Mouse (Mus musculus) embryo, embryonic 11.5 days (tissue): ENCODE data around the gene Grin2c.

Experiments used
- DNase-seq: peaks from one replicate; pipeline ENCODE4 v3.0.0-alpha.2; 2012; ENCODE audit warnings: low read depth, low spot score

The Grin2c gene

DNA sequence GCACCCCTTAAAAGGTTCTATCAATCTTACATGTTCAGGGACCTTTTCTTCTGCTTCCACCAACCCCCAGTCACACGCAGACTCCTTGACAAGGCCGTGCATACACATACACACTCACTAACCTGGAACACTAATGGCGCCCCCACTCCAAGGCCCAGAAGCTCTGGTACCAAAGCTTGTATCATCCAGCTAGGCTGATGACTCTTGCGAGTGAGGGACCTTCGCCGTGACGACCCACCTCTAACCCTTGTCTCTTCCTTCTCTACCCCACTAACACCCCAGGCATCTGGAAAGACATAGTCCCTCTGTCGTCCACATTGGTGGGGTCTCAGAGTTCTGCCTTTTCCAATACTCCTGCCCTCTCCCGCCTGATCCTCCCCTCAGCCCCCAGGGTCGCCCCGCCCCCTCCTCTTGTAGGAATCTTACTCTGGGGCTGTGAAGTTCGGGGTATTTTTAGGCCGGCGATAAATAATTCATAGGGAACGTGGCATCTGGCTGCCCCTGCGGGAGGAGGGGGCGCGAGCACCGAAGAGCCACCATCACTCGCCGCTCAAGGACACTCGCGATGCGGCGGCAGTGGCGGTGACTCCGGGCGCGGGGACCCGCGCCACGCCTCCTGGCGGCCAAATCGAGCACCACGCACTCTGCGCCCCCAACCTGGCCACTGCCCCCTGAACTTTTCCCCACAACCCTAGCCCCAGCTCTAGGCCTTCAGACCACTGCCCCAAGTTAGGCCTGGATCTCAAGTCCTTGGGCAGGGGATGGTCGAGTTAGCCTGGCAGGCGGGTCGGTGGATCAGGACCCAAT, 2.0 kb downstream of the Grin2c start:
- no peak for DNase-seq

DNA sequence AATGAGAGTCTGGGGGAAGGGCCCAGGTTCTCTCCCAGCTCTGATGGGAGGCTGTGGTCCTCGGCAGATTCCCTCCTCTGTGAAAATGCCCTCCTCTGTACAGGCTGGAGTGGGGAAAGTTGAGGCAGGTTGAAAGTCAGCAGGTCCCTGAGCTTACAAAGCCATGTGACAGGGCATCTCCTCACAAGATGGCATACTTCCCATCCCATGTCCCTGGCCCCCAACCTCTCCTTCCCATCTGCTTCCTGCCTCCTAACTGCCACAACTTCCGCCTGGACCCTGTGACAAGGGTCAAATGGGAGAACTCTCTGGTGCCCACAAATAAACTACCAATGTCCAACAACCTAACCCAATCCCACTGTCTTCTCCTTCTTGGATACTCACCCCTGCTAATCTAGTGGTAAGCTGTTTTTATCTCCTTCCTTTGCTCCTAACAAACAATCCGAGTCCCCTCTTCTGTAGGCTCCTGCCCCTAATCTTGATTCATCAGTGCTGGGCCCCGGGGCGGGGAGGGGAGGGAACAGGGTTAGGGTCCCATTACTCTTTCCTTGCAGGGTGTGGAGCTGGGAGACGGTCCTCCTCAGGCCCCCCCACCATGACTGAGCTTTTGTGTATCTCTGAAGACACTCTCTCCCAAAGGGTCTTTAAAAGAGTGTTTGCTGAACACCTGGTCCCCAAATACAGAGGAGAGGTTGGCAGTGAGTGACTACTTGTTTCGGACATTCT, 2.7 kb downstream of the Grin2c start:
- no peak for DNase-seq

DNA sequence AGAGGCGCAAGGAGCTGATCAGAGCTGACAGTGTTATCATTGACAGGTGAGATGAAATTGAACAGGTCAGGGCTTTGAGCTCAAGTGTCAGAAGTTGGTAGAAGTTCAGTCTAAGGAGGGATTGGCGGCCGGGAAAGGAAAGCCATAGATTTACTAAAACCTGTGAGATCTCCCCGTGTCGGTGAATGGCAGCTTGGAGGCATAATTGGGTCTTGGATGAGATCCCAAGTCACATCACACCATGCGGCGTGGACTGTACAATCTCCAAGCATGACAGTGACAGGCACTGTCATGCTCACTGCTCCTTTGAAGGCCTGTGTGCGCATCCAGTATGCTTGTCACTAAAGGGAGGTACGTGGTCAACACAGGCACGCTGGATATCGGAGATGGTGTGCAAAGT, 4.1 kb downstream of the Grin2c start:
- DNase-seq, result no peak

DNA sequence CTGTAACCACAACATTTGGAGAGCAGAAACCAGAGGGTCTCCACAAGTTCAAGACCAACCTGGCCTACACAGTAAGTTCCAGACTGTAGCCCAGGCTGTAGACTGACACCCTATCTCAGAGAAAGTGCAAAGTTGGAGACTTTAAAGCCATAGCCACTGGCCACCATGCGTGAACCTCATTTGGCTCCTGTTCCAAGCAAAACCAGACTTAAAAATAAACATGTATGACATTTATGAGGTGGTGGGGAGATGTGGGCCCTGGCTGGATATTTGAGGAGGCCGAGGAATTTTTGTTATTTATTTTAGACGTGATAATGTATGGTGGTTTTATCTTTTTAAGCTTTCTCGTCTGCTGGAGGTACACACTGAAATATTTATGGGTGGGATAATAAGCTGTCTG, 7.9 kb downstream of the Grin2c start:
- DNase-seq, result no peak

DNA sequence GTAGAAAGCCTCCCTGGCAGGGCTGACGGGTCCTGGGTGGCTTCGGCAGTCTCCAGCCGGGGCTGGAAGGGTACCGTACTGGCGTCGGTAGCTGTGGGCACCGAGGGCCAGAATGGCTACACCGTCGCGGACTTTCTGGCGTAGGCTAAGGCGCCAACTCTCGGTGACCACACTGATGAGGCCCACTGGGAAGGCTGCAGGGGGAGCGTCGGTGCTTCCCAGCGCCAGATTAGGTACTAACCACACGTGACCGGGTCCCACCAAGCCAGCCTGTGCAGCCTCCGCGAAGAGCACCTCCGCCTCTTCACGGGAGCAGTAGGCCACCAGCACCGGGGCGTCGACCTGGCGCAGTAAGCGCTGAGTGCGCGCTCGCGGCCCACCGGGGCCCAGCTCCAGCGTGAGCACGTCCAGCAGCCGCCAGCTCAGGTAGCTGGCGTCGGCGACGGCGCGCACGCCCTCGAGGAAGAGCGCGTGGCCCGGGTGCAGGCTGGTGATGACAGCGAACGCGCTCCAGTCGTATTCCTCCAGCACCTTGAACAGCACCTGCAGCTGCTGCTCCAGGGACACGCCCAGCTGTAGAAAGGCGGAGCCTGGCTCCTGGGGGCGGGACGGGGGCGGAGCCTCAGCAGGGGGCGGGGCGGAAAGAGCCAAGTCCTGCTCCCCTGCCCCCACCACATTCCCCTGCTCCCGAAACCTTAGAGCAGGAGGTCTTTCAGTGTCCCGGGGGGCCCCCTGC, 9.1 kb downstream of the Grin2c start:
- DNase-seq, result no peak

DNA sequence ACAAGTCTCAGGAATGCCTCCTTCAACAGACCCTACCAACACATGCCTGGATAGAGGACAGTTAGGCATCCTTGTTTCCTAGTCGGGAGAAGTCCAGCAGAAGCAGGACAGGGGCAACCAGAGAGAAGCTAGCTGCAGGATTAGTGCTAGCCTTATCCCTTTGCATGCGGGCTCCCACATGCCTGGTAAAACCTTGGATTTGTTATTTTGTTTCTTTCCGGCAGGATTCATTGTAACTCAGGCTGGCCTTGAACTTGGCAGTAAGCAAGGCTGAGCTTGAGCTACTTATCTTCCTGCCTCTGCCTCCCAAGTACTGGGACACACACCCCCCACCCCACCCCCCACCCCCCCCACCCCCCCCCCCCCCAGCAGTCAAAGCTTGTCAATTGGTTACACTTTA, 15.8 kb downstream of the Grin2c start:
- no peak for DNase-seq

DNA sequence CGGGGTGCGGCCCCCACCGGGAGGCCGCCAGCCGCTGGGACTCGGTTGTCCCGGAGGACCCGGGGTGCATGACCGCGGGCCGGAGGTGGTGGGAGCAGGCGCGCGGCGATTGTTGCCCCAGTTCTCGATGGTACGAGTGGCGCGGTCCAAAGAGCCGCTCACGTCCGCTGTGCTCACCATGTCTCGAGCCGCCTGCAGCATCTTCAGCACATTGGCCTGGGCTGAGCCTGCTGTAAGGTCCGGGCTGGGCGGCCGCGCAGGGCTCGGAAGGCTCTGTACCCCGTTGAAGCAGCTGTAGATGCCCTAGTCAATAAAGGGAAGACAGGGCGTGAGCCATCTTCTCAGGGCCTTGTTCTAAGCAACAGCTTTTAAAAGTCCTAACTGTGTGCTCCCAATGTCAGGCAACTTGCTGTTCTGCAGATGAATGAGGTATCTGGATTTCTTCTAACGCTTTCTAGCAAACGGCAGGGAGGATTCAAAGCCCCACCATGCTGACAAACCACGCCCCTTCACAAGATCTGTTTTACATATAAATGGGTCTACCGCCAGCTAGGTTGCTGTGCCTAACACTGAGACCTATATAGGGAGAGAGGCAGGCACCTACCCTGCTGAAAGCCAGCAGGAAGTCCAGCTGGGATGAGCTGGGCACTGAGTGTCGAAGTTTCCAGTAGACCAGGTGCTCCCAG, 16.5 kb downstream of the Grin2c start:
- no peak for DNase-seq

DNA sequence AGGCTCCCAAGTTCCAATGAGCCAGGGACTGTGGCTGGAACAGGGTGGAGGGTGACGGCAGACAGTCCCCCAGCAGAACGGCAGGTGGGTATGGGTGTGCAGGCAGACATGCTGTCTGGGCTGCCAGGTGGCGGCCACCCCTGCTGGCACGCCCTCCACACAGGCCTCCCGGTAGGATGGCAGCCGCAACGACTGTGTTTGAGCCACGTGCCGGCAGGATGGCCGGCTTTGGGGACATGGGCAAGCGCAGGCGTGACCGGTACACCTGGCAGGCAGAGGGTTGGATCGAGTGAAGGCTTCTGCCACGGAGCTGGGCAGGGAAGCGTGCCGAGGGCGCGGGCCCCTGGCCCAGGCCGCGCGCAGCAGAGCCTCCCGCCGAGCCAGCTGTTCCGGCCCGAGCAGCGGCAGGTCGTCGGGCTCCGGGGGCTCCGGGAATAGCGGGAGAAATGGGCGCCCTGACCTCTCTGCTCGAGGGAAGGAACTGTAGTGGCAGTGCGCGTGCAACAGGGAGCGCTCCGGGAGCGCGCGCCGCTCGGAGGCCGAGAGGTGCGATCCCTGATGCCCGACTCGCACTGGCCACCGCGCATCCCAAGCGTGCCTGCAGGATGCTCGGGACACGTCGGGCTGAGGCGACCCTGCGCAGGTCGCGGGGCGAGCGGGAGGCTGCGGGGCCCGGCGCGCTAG, 17.2 kb downstream of the Grin2c start:
- no peak for DNase-seq

DNA sequence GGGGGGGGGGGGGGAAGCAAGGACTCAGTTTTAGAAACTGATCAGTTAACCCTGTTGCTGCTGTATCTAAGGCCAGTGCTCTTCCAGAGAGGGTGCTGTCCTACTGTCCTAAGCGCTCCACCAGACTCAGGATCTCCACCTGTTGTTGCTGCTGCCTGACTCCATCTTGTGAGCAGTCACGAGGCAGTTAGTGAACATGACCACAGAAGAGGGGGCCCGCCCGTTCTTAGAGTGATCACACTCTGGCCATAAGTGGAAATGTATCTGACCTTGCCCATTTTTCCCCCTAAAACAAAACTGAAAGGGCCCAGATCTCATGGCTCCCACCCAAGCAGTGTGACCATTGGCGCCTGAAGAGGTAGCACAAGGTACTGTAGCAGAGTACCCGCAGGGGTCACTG, 19.1 kb downstream of the Grin2c start:
- no peak for DNase-seq

DNA sequence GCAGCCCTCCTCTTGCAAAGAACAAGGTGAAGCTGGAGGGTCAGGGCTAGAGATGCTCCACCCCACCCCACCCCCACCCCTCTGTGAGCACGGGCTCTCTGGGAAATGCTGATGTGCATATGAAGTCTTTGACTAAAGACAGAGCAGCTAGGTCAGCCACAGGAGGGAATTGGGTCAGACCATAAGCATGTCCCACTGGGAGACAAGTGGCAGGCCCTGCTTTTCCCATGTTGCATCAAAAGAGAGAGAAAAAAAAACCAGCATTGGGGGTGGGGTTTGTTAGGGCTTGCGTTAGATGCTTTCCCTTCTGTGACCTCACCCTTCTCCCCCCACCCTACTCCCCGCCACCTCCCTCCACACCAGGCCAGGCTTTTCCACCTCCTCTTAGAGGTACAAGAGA, 19.8 kb downstream of the Grin2c start:
- DNase-seq, result no peak

DNA sequence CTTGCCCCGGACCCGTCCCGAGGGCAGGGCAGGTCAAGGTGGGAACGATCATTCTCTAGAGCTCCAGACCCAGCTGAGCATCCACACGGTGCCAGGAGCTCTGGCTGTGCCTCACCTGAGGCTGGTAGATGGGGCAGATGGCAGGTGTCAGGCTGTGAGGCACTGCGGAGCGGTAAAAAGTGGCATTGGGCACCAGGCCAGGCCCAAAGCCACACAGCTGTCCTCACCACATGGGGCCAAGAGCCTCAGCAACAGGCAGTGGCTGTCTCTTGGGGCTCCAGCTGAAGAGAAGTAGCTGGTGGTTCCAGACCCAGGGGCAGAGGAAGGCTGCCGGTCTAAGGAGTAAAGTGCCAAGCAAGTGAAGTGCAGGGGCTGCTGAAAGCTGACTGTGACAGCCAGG, 20.7 kb downstream of the Grin2c start:
- no peak for DNase-seq

DNA sequence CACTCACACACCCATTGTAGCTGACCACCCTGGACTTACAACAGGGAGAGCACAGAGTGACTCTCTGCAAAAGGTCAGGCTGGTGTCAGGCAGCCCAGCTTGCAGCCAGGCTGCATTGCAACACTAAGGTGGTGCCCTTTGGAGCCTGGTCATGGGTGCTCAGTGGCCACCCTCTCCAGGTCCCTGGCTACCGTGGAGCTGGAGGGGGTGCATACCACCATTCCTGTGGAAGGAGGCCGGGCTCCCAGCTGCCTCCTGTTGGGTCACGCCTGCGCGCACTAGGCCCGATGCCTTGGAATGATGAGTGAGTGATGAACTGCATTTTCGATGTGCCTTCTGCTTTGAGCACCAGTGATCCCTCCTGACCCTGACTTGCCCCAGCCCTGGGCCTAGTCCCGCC, 22.2 kb downstream of the Grin2c start:
- no peak for DNase-seq

DNA sequence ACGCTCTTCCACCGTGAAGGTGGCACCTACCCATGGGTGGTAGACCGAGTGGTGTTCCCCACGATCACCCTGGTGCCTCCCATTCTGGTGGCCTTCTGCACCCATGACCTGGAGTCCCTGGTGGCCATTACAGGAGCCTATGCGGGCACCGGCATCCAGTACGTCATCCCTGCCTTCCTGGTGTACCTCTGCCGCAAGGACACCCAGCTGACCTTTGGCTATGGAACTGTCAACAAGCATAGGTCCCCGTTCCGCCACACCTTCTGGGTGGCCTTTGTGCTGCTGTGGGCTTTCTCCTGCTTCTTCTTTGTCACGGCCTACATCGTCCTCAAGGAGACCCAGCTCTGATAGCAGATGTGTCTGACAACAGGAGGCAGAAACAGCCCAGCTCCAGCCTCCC, 23.3 kb downstream of the Grin2c start:
- no peak for DNase-seq

DNA sequence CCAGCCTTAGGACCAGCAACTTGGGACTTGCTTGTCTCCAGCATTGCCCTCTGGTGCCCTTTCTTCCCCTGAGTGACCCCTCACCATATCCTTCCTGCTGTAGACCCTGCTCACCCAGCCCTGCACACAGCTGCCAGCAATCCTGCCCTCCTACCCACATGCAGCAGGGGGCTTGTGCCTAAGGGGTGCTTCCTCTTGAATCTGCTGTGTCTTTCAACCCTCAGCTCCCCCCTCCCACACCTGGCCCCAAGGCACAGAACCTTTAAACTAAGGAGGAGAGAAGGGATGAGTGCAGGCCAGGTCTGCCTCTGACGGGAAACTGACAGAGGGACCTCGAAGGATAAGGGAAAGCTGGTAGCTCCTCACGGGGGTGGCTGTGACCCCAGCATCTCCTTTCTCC, 24.3 kb downstream of the Grin2c start:
- DNase-seq, result no peak

DNA sequence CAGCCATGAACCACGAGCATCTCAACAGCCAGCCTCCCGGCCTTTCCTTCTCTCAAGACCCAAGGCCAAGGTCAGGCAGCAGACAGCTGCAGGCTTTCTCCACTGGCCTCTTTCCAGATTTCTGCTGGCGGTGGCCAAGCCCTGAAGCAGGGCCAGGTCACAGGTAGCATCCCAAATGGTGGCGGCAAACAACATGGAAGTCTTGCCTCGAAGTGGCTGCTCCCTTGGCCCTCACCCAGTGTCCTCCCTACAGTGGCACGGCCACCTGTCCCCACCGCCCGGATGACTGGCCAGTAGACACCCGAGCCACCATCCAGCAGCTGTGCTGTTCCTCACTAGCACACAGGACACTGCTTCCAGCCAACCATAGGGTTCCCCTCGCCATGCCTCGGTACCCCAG, 25.6 kb downstream of the Grin2c start:
- no peak for DNase-seq

DNA sequence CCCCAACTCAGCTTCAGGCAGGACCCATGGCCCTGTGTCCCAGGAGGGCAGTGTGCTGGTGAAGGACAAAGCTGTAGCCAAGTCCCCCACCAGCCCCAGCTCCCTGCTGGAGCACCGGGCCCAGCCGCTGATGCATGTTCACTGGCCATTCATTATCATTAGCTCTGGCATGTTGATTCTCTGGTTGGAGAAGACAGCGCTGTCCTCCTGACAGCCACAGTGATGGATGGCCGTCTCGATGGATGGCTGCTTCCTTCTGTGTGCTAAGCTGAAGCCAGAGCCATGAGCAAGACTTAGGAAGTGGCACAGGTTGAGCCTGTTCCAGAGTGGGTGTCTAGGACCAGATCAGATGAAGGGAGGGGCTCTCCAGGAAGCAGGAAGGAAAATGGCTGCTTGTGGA, 30.5 kb downstream of the Grin2c start:
- no peak for DNase-seq

DNA sequence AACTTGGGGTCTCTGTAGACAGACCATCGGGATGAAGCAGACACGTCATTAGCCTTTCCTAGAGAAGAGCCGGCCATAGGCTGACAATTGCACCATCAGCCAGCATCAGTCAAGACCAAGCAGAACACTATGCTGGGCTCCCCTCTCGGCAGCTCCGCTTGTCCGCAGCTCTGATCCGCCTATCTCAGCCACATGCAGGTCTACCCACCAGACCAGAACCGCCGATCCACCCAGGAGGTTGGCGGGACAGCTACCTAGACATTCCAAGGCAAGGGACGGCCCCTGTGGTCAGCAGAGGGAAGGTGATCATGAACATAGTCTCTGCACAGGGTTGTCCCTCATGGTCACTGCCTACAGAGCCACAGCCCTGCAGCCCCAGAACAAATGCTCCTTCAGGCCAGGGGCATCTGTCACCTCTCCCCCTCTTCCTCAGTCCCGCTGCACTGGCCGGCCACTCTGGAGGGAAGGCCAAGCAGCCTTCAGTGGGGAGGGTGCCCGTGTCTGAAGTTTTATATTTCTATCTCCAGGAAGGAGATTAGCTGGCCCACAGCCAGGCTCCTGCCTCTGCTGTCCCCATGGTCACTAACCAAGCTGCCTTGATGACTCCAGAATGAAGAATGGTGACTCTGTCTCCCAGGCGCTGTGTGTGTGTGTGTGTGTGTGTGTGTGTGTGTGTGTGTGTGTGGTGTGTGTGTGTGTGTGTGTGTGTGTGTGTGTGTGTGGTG, 32.6 kb downstream of the Grin2c start:
- DNase-seq, result no peak

DNA sequence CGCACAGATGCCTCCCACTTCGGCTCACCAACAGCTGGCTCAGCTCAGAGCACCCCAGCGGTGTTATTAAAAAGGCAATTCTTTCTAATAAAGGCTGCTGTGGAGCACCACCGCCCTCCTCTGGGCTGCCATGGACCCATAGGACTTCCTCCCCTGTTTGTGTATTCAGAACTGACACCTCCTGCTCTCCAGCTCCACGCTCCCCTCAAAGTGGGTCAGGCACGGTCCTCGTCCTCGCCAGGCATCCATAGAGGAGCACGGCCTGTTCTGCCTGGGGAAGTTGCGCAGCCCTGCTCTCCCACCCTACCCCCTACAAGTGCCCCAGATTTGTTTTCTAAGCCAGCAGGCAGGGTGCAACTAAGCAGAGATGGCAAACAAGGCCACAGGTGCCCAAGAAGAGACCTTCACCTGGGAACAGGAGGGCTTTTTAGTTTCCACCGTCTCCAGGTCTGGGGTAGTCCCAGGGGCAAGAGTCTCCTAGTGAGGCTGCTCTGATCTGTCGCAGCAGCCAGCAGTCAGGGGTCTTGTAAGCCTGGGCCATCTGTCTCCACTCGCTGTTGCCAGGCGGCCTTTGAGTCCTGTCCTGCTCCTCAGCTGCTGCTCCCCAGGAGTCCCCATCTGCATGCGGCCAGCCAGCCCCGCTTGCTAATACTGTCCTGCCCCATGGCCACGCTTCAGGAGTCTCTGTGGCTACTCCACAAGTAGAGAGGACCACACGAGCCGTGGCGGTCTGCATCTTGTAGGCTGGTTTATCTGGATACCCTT, 33.3 kb downstream of the Grin2c start:
- no peak for DNase-seq

DNA sequence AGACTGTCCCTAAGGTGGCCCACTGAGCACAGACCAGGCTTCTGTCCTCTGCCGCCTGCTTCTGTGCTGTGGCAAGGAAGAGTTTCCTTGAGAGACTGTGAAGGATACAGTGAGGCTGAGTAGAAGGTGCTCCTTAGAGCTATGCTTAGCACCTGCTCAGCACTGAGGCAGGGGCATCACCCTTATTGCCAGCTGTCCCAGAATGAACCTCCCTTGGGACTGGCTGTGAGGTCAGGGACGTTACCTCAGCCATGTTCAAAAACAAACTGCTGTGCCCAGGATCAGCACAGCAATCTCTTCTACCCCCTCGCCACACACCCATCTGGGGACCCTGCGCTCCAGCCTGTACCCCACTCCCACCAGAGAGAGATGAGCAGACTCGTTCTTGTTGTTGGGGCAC, 34.2 kb downstream of the Grin2c start:
- DNase-seq, result no peak

DNA sequence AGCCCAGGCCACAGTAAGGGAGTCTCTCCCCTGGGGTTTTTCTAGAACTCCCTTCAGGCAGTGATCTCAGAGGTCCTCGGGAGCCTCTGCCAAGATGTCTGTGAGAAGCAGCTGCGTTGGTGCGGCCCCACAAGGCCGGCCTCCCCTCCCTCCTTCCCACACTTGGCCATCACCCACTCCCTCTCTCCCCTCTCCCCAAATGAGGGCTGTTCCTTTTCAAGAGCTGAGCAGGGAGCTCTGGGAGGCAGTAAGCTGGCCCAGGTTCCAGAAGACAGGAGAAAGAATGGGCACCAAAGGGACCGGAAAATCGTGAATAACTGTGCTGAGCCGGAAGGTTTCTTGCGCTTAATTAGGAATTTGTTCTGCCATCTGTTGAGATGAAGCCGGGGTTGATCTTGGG, 35.1 kb downstream of the Grin2c start:
- DNase-seq, result no peak
